Mouse (Mus musculus): ENCODE data around the gene Aco1. TPM values are rescaled to one million over a fixed set of nuclear protein-coding genes. Genes with fewer than 3 reads are reported as not detected.

Gene Aco1
- total and polyA plus RNA-seq, 3 experiments: 51.3 to 146 (median 122) TPM

Other genes with a start within 250 kb of the Aco1 start
- 10 to 100 TPM; 25.2 to 30.3 TPM for gene Ddx58, start 96.7 kb downstream of the Aco1 start, total RNA-seq (2021)
- 9.7 and 13.3 TPM in 2 replicates for gene Ddx58, start 96.7 kb downstream of the Aco1 start, polyA plus RNA-seq (2012; rRNA removed)
- 10 to 100 TPM; 52.9 to 54.7 TPM for gene Smim27, start 126.5 kb downstream of the Aco1 start, total RNA-seq (2021)
- gene Smim27, start 126.5 kb downstream of the Aco1 start, polyA plus RNA-seq (2012; rRNA removed): 23.2 and 33.7 TPM in 2 replicates
- 10 to 100 TPM; 26.0 to 29.8 TPM for gene Topors, start 126.8 kb downstream of the Aco1 start, total RNA-seq (2021)
- 4.0 and 4.1 TPM in 2 replicates for gene Topors, start 126.8 kb downstream of the Aco1 start, polyA plus RNA-seq (2012; rRNA removed)
- 100 to 1,000 TPM; 173 to 335 TPM for gene Ndufb6, start 136.3 kb downstream of the Aco1 start, total RNA-seq (2021)
- gene Ndufb6, start 136.3 kb downstream of the Aco1 start, polyA plus RNA-seq (2012; rRNA removed): 50.3 and 55.2 TPM in 2 replicates

Measured in adrenal gland, adult 2 months (tissue).